In the genomic region with DNA sequence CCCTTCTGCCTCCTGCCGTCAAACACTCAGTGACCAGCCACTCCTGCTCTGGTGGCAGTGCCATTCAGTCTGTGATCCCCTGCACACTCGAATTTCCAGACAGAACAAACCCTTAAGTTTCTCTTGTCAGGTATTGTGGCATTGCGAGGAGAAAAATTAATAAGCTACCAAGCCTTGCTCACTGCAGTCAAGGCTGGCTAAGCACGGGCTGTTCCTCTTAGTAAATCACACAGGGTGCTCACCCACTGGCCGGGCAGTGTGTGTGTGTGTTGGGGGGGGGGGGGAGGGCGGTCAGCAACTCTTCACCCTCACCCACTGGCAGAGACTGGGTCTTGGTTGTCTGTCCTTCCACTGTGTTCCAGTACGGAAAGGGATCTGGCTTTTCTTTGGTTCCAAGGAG, we compare ENCODE assay signal across 10 mouse cellular contexts. TPM values are rescaled to one million over a fixed set of nuclear protein-coding genes. Genes with fewer than 3 reads are reported as not detected.
DNase-seq lines count a peak whose midpoint lies in the region; ATAC-seq lines count a peak whose summit lies in the region.
"Had no signal": no experiment of that assay in that cellular context is flagged by ENCODE, and none has a peak within 500 bp of the region (broad histone marks: within the 10 kb centered on the region; RNA-seq: fewer than 3 reads in every experiment).

No protein-coding gene starts in this region.

- H3K9me3 ChIP-seq in liver, embryonic 11.5 days (ENCODE audit: control insufficient read depth, low read length) = no peaks in the 10 kb centered on the region
- no peaks in the 10 kb centered on the region for H3K9me3 ChIP-seq in forebrain, embryonic 15.5 days
- H3K9me3 ChIP-seq in neural tube, embryonic 13.5 days = no peaks in the 10 kb centered on the region
- H3K9me3 ChIP-seq: liver, embryonic 15.5 days had no signal

- ATAC-seq in liver, embryonic 11.5 days (replicated peaks; ENCODE audit: low FRiP score) = no peak
- no peak for ATAC-seq in forebrain, embryonic 15.5 days (replicated peaks)
- ATAC-seq in neural tube, embryonic 13.5 days (ENCODE audit: low read depth) = peak; percentile 24; the same call in 1 of the 2 replicates
- ATAC-seq in activated CD4-positive, CD25-positive, alpha-beta regulatory T cell, adult 4 months = no peak
- ATAC-seq in megakaryocyte-erythroid progenitor cell, adult 5-6 weeks (replicated peaks; ENCODE audit: low FRiP score, low TSS enrichment, poor library complexity, severe bottlenecking) = no peak

- no peak overlapping the region for H3K27ac ChIP-seq in liver, embryonic 11.5 days (ENCODE audit: low read depth, low read length)
- peak overlapping the region; percentile 84 for H3K27ac ChIP-seq in forebrain, embryonic 15.5 days (replicated peaks)
- H3K27ac ChIP-seq in neural tube, embryonic 13.5 days (replicated peaks) = peak overlapping the region; percentile 93
- H3K27ac ChIP-seq: liver, embryonic 15.5 days had no signal

- H3K36me3 ChIP-seq in liver, embryonic 11.5 days (ENCODE audit: control insufficient read depth, insufficient read depth, low read length) = no peaks in the 10 kb centered on the region
- no peaks in the 10 kb centered on the region for H3K36me3 ChIP-seq in forebrain, embryonic 15.5 days
- no peaks in the 10 kb centered on the region for H3K36me3 ChIP-seq in neural tube, embryonic 13.5 days
- H3K36me3 ChIP-seq: liver, embryonic 15.5 days had no signal

- WGBS in liver, embryonic 11.5 days = 13% methylated on average over 7 of the region's 7 CpGs
- 6% methylated on average over 7 of the region's 7 CpGs for WGBS in forebrain, embryonic 15.5 days
- 3% methylated on average over 7 of the region's 7 CpGs for WGBS in neural tube, embryonic 13.5 days

- DNase-seq in liver, embryonic 11.5 days (ENCODE audit: low spot score) = no peak
- no peak for DNase-seq in liver
- DNase-seq in kidney, postnatal 10 days = peak; percentile 9
- no peak for DNase-seq in right cerebral cortex, postnatal 25 days

- H3K4me1 ChIP-seq in liver, embryonic 11.5 days (replicated peaks; ENCODE audit: control insufficient read depth, insufficient read depth, low read length) = no peaks in the 10 kb centered on the region
- peaks cover 29% of the 10 kb centered on the region for H3K4me1 ChIP-seq in forebrain, embryonic 15.5 days
- H3K4me1 ChIP-seq in neural tube, embryonic 13.5 days (replicated peaks) = peaks cover 51% of the 10 kb centered on the region
- H3K4me1 ChIP-seq: liver, embryonic 15.5 days had no signal

- H3K4me3 ChIP-seq in liver, embryonic 11.5 days (ENCODE audit: low read depth, low read length) = no peak overlapping the region
- H3K4me3 ChIP-seq in forebrain, embryonic 15.5 days = peak overlapping the region; percentile 48
- peak overlapping the region; percentile 55 for H3K4me3 ChIP-seq in neural tube, embryonic 13.5 days

- H3K9ac ChIP-seq in liver, embryonic 11.5 days (ENCODE audit: low read depth, low read length) = no peak overlapping the region
- peak overlapping the region; percentile 67 for H3K9ac ChIP-seq in forebrain, embryonic 15.5 days (replicated peaks)
- peak overlapping the region; percentile 84 for H3K9ac ChIP-seq in neural tube, embryonic 13.5 days
- H3K9ac ChIP-seq: liver, embryonic 15.5 days had no signal

- H3K27me3 ChIP-seq in liver, embryonic 11.5 days (replicated peaks; ENCODE audit: control insufficient read depth, insufficient read depth, low read length) = peaks cover 38% of the 10 kb centered on the region
- no peaks in the 10 kb centered on the region for H3K27me3 ChIP-seq in forebrain, embryonic 15.5 days
- H3K27me3 ChIP-seq in neural tube, embryonic 13.5 days = no peaks in the 10 kb centered on the region

- H3K4me2 ChIP-seq in liver, embryonic 11.5 days = peak overlapping the region; percentile 64
- peak overlapping the region; percentile 63 for H3K4me2 ChIP-seq in forebrain, embryonic 15.5 days (replicated peaks)
- H3K4me2 ChIP-seq in neural tube, embryonic 13.5 days = peak overlapping the region; percentile 88

RNA-seq across cellular contexts. Expression of a gene that starts 0.5 kb away (rescaled TPM):
- 0.58 and 1.7 TPM in 2 replicates for polyA plus RNA-seq in liver, embryonic 11.5 days (2014; fragmentation: Nextera tagmentation; extraction: Ambion mirVana)
- polyA plus RNA-seq in forebrain, embryonic 15.5 days (2015; fragmentation: Nextera tagmentation; extraction: Ambion mirVana) = 10.8 and 11.8 TPM in 2 replicates
- polyA plus RNA-seq in neural tube, embryonic 13.5 days (2015; fragmentation: Nextera tagmentation; extraction: Ambion mirVana) = 9.8 and 14.7 TPM in 2 replicates
- polyA plus RNA-seq in activated CD4-positive, CD25-positive, alpha-beta regulatory T cell, adult 4 months (2017; shearing (Covaris generic)) = not detected
- not detected in 2 replicates for total RNA-seq in megakaryocyte-erythroid progenitor cell, adult 5-6 weeks (2014; fragmentation: Nextera tagmentation)
- not detected in 2 replicates for total RNA-seq in megakaryocyte-erythroid progenitor cell, adult 5-6 weeks (2017)
- total RNA-seq: MEL had no signal
